9 mouse cellular contexts compared by ENCODE assay signal in the genomic region with DNA sequence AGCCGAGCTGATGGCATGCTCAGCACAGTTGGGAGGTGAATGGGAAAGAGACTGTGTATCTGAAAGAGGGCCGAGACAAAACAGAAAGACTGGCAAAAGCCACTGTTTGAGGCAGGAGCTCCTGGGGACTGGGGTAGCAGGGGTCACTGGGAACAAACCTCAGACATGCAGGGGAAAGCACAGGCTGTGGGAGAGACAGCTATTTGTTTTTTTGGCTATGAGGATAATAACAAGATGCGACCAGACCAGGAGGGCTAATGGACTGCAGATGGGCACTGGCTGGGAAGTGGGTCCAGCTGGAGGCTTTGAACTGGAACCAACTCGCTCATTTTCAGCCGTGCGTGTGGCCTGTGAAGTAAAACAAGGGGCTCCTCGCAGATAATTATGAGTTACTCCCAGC. TPM values are rescaled to one million over a fixed set of nuclear protein-coding genes. Genes with fewer than 3 reads are reported as not detected.
A peak's percentile ranks its signal among the peaks of the same experiment; 100 is the strongest.
DNase-seq lines count a peak whose midpoint lies in the region; ATAC-seq and TF ChIP-seq lines count a peak whose summit lies in the region.
"Had no signal": no experiment of that assay in that cellular context is flagged by ENCODE, and none has a peak within 500 bp of the region (broad histone marks: within the 10 kb centered on the region; RNA-seq: fewer than 3 reads in every experiment).

No protein-coding gene starts in this region.

- peaks cover 16% of the 10 kb centered on the region for H3K36me3 ChIP-seq in forebrain, embryonic 13.5 days (ENCODE audit: poor library complexity, severe bottlenecking)
- H3K36me3 ChIP-seq in midbrain, embryonic 13.5 days = peaks cover 14% of the 10 kb centered on the region
- H3K36me3 ChIP-seq in intestine, postnatal 0 days (ENCODE audit: control insufficient read depth, insufficient read depth) = peaks cover 7% of the 10 kb centered on the region
- H3K36me3 ChIP-seq in intestine, embryonic 15.5 days = no peaks in the 10 kb centered on the region; the same call in 1 of the 2 replicates

- no peak for TF ChIP-seq CTCF in intestine, postnatal 0 days (IDR thresholded peaks at IDR 0.05; ENCODE audit: low read depth)

- DNase-seq in Muller cell, postnatal 12 days (ENCODE audit: inconsistent ontology term) = peak; percentile 91
- DNase-seq in cerebellum, adult 8-10 months = peak; percentile 28
- DNase-seq in kidney, postnatal 10 days = no peak
- DNase-seq in frontal cortex, postnatal 14 days (ENCODE audit: low spot score in 2 of 2) = no peak
- DNase-seq: right cerebral cortex, postnatal 4 days had no signal

- no peaks in the 10 kb centered on the region for H3K9me3 ChIP-seq in forebrain, embryonic 13.5 days (replicated peaks)
- H3K9me3 ChIP-seq in midbrain, embryonic 13.5 days = no peaks in the 10 kb centered on the region
- no peaks in the 10 kb centered on the region for H3K9me3 ChIP-seq in intestine, postnatal 0 days (ENCODE audit: control insufficient read depth)
- H3K9me3 ChIP-seq in intestine, embryonic 15.5 days = no peaks in the 10 kb centered on the region

- peak overlapping the region; percentile 36; the same call in 1 of the 2 replicates for H3K27ac ChIP-seq in forebrain, embryonic 13.5 days
- H3K27ac ChIP-seq in midbrain, embryonic 13.5 days = peak overlapping the region; percentile 25; the same call in 1 of the 2 replicates
- no peak overlapping the region for H3K27ac ChIP-seq in intestine, postnatal 0 days (ENCODE audit: low read depth, low read length)
- H3K27ac ChIP-seq in intestine, embryonic 15.5 days = no peak overlapping the region

- H3K4me2 ChIP-seq in forebrain, embryonic 13.5 days = no peak overlapping the region
- H3K4me2 ChIP-seq in midbrain, embryonic 13.5 days (replicated peaks) = no peak overlapping the region
- H3K4me2 ChIP-seq in intestine, postnatal 0 days (replicated peaks; ENCODE audit: low read depth) = no peak overlapping the region
- no peak overlapping the region for H3K4me2 ChIP-seq in intestine, embryonic 15.5 days (replicated peaks)

- H3K4me3 ChIP-seq in forebrain, embryonic 13.5 days = no peak overlapping the region
- no peak overlapping the region for H3K4me3 ChIP-seq in midbrain, embryonic 13.5 days (replicated peaks)
- no peak overlapping the region for H3K4me3 ChIP-seq in intestine, postnatal 0 days (ENCODE audit: low read depth, low read length)
- no peak overlapping the region for H3K4me3 ChIP-seq in intestine, embryonic 15.5 days (replicated peaks)

- peaks cover 7% of the 10 kb centered on the region for H3K4me1 ChIP-seq in forebrain, embryonic 13.5 days
- peaks cover 15% of the 10 kb centered on the region for H3K4me1 ChIP-seq in midbrain, embryonic 13.5 days (replicated peaks)
- no peaks in the 10 kb centered on the region for H3K4me1 ChIP-seq in intestine, postnatal 0 days (replicated peaks; ENCODE audit: control insufficient read depth, insufficient read depth, low read length)
- 0 out of 2 replicates have a peak, but pooled peaks cover 3% of the 10 kb centered on the region for H3K4me1 ChIP-seq in intestine, embryonic 15.5 days (replicated peaks)

- H3K27me3 ChIP-seq in forebrain, embryonic 13.5 days = no peaks in the 10 kb centered on the region
- no peaks in the 10 kb centered on the region for H3K27me3 ChIP-seq in midbrain, embryonic 13.5 days
- H3K27me3 ChIP-seq in intestine, postnatal 0 days (replicated peaks; ENCODE audit: control insufficient read depth, insufficient read depth, low read length) = no peaks in the 10 kb centered on the region
- H3K27me3 ChIP-seq in intestine, embryonic 15.5 days (replicated peaks) = no peaks in the 10 kb centered on the region

- ATAC-seq in forebrain, embryonic 13.5 days = no peak
- peak; percentile 60 for ATAC-seq in midbrain, embryonic 13.5 days
- no peak for ATAC-seq in intestine, postnatal 0 days
- ATAC-seq in intestine, embryonic 15.5 days = no peak

- 2% methylated on average over 7 of the region's 7 CpGs for WGBS in forebrain, embryonic 13.5 days
- WGBS in midbrain, embryonic 13.5 days = 10% methylated on average over 7 of the region's 7 CpGs
- WGBS in intestine, postnatal 0 days = 48% methylated on average over 7 of the region's 7 CpGs
- WGBS in intestine, embryonic 15.5 days = 37% methylated on average over 7 of the region's 7 CpGs

- no peak overlapping the region for H3K9ac ChIP-seq in forebrain, embryonic 13.5 days
- H3K9ac ChIP-seq in midbrain, embryonic 13.5 days (replicated peaks) = no peak overlapping the region
- no peak overlapping the region for H3K9ac ChIP-seq in intestine, postnatal 0 days (ENCODE audit: low read depth, low read length)
- no peak overlapping the region for H3K9ac ChIP-seq in intestine, embryonic 15.5 days

RNA-seq across cellular contexts. Expression of a gene that starts 52.9 kb away (rescaled TPM):
- 0.43 and 0.74 TPM in 2 replicates for polyA plus RNA-seq in forebrain, embryonic 13.5 days (2015; fragmentation: Nextera tagmentation; extraction: Ambion mirVana)
- polyA plus RNA-seq in midbrain, embryonic 13.5 days (2015; fragmentation: Nextera tagmentation; extraction: Ambion mirVana) = 0.63 and 0.77 TPM in 2 replicates
- polyA plus RNA-seq in intestine, postnatal 0 days (2015; fragmentation: Nextera tagmentation; extraction: Ambion mirVana) = 0.17 and 0.21 TPM in 2 replicates
- polyA plus RNA-seq in intestine, embryonic 15.5 days (2015; fragmentation: Nextera tagmentation; extraction: Ambion mirVana) = 0.40 and 0.52 TPM in 2 replicates

Comparison
In these comparisons a context has a peak if more than half of its experiments do, and no peak if none do; other contexts are left out.
1. DNase-seq: peak in Muller cell, postnatal 12 days (single experiment) and cerebellum, adult 8-10 months (single experiment); none in kidney, postnatal 10 days (single experiment) and frontal cortex, postnatal 14 days (0 of 2).
2. H3K27ac ChIP-seq: peak in forebrain, embryonic 13.5 days (single experiment) and midbrain, embryonic 13.5 days (single experiment); none in intestine, postnatal 0 days (single experiment) and intestine, embryonic 15.5 days (single experiment).